Mouse (Mus musculus) v-Abl transformed pro-B cells (cell line): ENCODE results near the gene Arrb2.
"Not testable (repeated sequence)": the region's sequence is repeated elsewhere in the genome, so short reads cannot be mapped to it uniquely, and the experiment has no call there.

Source experiments
- in situ Hi-C, 2 experiments: fragments of 400-800 bp; cut with MboI; formaldehyde crosslinking; loops; one replicate each; pipeline ENCODE4 v1.15.1; 2025; ENCODE audit not compliant: unreplicated experiment in 2 of 2

Arrb2 gene

GRCm38 (mm10) chr11:70432048-70432894, at the start of gene Arrb2:
TSS of gene Arrb2 (plus strand) at chr11:70432635.
- in situ Hi-C loops: loop anchor here (5.0 kb wide), 2 partner anchors 75 to 175 kb away; partner anchors contain the start of gene Tm4sf5 (in 2 of the 2)

GRCm38 (mm10) chr11:70384136-70384535, 48.3 kb upstream of the Arrb2 start:
- in situ Hi-C loops: no loop called here

DNA sequence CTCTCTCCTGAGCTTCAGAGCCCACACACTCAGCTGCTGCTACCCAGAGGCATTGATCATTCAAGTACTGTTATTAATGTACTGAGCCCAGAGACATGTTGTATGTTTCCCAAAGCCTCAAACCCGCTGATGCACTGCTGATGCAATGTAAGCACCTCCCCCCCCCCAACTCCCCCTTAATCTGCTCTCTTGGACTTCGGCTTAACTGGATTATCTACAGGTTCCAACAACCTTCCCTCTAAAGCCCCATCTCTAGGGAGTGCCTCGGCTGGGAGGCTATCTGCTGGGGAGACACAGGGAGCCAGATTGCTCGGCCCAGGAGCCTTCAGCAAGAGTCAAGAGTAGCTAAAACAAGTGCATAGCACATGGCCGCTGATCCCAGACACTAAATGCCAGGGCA, 45.0 kb upstream of the Arrb2 start:
- in situ Hi-C loops: no loop called here

DNA sequence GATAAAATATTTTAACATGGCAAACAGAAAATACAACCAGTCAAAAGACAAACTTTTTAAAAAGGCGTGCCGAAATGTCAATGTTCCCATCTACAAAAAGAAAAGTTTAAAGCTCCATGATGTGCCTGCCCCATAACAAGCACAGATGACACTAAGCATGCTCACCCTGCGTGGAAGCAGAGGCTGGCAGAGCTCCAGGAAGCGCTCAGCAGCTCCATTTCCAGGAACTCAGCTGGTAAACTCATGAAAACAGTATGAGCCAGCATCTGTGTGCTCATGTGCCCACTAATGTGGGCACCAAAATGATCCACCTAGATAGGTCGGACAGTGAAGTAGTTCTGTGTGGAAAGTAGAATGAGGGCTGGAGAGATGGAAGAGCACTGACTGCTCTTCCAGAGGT, 43.0 kb upstream of the Arrb2 start:
- in situ Hi-C loops: no loop called here

- in situ Hi-C loops: no loop called here
Measured at GRCm38 (mm10) chr11:70403598-70403997, 28.8 kb upstream of the Arrb2 start.

DNA sequence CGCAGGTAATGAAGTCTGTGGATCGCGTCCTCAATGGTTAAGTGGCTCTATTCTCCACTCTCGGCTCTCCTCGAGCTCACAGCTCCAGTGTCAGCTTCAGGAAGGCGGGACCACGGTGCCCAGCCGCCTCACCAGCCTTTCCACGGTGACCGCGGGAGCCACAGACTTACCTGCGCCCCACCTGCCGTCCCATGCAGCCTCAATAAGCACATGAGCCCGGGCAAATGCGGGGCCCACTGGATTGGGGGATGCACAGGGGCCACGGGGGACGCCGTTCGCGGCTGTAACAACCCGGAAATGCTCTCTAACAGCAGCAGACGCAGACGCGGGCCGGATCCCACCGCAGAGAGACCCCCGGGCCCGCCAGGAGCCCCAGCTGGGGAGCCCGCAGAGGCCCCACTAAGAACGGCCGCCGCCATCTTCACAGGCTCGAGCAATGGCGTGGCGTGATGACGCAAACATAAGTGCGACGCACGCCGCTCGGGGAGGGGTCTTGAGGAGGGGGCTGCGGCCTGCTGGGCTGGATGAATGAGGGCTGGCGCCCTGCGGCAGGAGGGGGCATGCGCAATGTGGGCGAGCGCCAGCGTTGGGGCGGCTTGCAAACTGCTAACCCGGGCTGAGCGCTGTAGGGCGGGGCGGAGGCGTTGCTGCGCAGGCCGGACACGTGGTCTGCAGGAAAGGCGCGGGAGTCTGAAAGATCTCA, 22.7 kb upstream of the Arrb2 start, which contains the start of gene Pelp1:
TSS of gene Pelp1 (minus strand) at position 438 of the 703 bp plus-strand sequence.
- in situ Hi-C loops: loop anchor here (10.0 kb wide), 3 partner anchors 215 to 645 kb away; no protein-coding TSS in a partner anchor

GRCm38 (mm10) chr11:70410297-70410643, 22.2 kb upstream of the Arrb2 start:
- in situ Hi-C loops: loop anchor here (10.0 kb wide), 3 partner anchors 215 to 645 kb away; no protein-coding TSS in a partner anchor

DNA sequence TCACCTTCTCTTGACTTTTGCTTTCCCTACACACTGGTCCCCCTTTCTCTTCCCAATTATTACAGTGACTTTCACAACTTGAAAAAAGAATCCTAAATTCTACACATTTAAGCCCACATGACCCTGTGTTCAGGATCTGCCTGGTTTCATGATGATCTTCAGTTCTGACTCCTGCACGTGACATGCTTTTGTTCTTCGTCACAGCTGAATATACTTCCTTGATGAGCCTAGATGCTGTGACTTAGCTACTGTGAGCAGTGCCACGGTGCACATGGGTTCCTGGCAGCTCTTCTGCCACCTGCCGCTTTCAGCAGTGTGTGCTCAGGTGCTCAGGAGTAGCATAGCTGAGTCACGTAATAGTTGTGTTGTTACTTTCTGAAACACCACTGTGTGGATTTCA, 19.8 kb upstream of the Arrb2 start:
- in situ Hi-C loops: loop anchor here (10.0 kb wide), 3 partner anchors 212 to 642 kb away; no protein-coding TSS in a partner anchor

- in situ Hi-C loops: loop anchor here (10.0 kb wide), 3 partner anchors 211 to 641 kb away; no protein-coding TSS in a partner anchor
Measured at GRCm38 (mm10) chr11:70413961-70414360, 18.5 kb upstream of the Arrb2 start.

DNA sequence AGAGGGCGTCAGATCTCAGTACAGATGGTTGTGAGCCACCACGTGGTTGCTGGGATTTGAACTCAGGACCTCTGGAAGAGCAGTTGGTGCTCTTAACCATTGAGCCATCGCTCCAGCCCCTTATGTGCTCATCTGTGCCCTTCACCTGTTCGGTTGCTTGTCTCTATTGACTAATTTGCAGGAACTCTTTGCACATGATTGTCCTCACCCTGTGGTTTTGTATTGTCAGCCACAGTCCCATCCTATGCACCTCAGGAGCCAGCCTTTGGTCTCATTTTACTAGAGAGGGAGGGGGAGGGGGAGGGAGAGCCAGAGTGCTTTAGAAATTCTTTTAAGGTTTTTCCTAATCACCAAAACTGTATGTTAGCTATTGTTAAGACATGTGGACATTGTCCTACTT, 14.2 kb upstream of the Arrb2 start:
- in situ Hi-C loops: loop anchor here (10.0 kb wide), 3 partner anchors 207 to 637 kb away; no protein-coding TSS in a partner anchor

GRCm38 (mm10) chr11:70419486-70419885, 12.9 kb upstream of the Arrb2 start:
- in situ Hi-C loops: loop anchor here (10.0 kb wide), 3 partner anchors 205 to 635 kb away; no protein-coding TSS in a partner anchor

- in situ Hi-C loops: not testable (repeated sequence)
Measured at GRCm38 (mm10) chr11:70426598-70426997, 5.8 kb upstream of the Arrb2 start.

DNA sequence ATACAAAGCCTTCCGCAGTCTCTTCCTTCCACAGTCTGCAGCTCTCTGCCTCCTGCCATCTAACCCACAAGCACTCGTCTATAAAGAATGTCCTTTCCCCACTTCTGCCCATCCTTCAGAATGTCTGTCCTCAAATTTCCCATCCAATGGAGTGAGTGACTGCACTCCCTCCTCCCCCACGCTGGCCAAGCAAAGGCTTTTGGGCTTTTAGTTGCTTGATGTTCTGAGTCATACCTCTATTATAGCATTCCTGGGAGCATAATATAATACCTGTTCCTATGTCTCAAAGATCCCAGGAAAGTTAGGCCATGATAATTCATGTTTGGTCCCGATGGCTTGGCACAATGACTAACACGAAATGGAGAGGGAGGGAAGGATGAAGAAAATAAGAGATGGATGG, 861 bp upstream of the Arrb2 start:
- in situ Hi-C loops: loop anchor here (5.0 kb wide), 2 partner anchors 76 to 176 kb away; partner anchors contain the start of gene Tm4sf5 (in 2 of the 2)

DNA sequence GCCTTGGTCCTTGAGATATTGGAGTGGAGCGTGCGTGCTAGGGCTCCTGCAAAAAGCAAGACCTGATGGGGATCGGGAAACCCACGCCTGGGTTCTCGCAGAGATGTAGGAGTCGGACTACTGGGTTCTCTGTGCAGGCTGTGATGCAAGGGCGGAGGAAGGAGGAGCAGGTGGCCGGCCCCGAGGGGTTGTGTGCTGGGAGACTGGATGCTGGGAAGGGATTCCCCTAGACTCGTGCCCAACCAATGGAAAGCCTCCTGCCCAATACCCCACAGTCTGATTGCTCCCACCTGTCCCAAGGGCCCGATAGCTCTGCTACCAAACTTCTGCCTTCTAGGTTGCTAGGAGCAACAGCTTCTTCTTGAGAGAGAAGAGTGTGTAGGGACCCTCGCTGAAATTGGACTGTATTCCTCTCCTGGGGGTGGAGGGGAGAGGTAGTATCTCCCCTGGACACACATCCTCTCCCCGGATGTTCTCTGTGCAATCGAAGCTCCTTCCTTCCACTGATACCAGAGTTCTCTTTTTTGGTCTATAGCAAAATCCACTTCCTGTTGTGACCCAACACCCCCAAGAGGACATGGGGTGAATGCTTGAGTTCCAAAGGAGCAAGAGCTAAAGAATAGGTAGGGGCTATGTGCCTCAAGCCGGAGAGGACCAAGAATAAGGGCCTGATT, 597 bp downstream of the Arrb2 start:
- in situ Hi-C loops: loop anchor here (5.0 kb wide), 2 partner anchors 74 to 174 kb away; partner anchors contain the start of gene Tm4sf5 (in 2 of the 2)

- in situ Hi-C loops: loop anchor here (5.0 kb wide), 2 partner anchors 74 to 174 kb away; partner anchors contain the start of gene Tm4sf5 (in 2 of the 2)
Measured at GRCm38 (mm10) chr11:70433569-70433943, 1.1 kb downstream of the Arrb2 start.

DNA sequence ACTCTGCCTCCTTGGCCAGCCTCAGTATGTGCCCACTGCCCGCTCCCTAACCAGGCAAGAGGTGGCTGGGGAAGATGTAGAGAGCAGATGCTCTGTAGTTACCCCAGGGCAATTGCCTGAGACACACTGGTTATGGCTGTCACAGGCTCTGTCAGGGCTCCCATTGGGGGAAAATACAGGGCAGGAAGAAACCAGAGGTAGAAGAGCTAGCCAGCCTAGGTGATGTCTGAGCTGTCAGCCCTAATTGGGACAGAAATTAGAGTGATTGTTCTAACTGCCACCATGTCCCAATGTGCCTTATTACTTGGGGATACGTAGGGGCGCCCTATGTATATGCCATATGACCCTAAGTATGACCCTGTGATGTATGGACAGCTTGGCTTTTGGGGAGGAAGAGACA, 1.5 kb downstream of the Arrb2 start:
- in situ Hi-C loops: loop anchor here (5.0 kb wide), 2 partner anchors 73 to 173 kb away; partner anchors contain the start of gene Tm4sf5 (in 2 of the 2)

DNA sequence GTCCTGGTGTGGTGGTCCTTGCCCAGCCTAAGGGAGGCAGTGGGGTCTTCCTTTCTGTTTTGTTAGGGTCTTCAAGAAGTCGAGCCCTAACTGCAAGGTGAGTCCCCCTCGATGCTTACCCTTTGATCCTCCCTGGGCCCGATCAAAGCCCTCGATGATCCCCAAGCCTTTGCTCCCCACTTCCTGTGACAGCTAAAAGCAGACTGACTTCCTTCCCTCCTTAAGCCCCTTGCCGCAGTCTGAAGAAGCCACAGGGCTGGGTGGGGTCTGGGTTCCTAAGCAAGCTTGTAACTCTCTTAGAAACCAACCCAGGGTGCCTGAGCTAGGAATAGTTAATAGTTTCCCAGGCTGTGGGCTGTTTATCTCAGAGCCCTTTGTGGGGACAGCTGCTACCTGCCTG, 3.0 kb downstream of the Arrb2 start:
- in situ Hi-C loops: no loop called here

DNA sequence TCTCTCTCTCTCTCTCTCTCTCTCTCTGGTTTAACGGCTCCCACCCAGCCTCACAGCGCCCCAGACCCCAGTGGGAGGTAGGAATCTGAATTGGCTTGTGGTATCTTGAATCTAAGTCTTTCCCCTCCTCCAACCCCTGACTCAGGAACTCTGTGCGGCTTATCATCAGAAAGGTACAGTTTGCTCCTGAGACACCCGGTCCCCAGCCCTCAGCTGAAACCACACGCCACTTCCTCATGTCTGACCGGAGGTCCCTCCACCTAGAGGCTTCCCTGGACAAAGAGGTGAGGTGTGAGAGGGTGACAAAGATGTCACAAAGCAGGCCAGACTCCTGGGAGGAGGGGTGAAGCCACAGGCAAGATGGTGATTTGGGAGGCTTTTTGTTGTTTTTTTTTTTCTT, 5.0 kb downstream of the Arrb2 start:
- in situ Hi-C loops: no loop called here

GRCm38 (mm10) chr11:70438728-70439374, 6.4 kb downstream of the Arrb2 start:
- in situ Hi-C loops: no loop called here

DNA sequence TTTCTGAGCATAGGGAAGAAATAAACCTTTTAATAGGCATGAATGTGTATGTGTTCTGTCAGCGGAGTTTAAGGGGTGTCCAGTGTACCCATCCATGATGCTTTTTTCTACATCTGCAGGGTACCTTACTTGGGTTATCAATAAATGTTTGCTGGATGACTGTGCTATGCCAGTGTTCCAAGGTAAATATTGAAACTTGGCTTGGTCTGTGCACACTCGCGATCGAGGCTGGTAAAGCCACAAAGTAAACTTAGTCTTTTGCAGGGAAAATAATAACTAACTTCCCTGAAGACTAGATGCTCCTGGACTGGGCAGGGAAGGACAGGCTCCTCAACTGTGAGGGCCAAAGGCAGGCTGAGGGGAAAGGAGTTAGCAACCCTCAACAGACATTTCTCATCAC, 8.2 kb downstream of the Arrb2 start:
- in situ Hi-C loops: no loop called here
